Mouse (Mus musculus) embryonic facial prominence, embryonic 11.5 days (tissue): Measurements from ENCODE around the gene Zfp1. TPM values are rescaled to one million over a fixed set of nuclear protein-coding genes. Genes with fewer than 3 reads are reported as not detected.
A peak's percentile ranks its signal among the peaks of the same experiment; 100 is the strongest.

Experiments
- ATAC-seq: fragments of 200-750 bp; cut with Nextera tagmentation; replicated peaks from 2 replicates; pipeline ENCODE4 v1.8.0; 2017; ENCODE audit warnings: low read depth; ENCODE audit not compliant: insufficient number of reproducible peaks, low FRiP score, low TSS enrichment
- DNase-seq: peaks from one replicate; pipeline ENCODE4 v3.0.0-alpha.2; 2015; ENCODE audit warnings: low spot score
- H3K27ac ChIP-seq: fragments of 300-500 bp; sonication (generic); replicated peaks from 2 replicates; pipeline ENCODE4 v1.5.1; 2014; ENCODE audit warnings: mild to moderate bottlenecking, low read depth, low read length, control low read depth
- H3K27me3 ChIP-seq: fragments of 300-500 bp; sonication (generic); 2 replicates; pipeline ENCODE4 v1.6.1; 2014; ENCODE audit warnings: mild to moderate bottlenecking, low read length, moderate library complexity, mixed read lengths; ENCODE audit not compliant: control insufficient read depth, insufficient read depth
- H3K36me3 ChIP-seq: fragments of 300-500 bp; sonication (generic); replicated peaks from 2 replicates; pipeline ENCODE4 v1.6.1; 2014; ENCODE audit warnings: low read depth, mild to moderate bottlenecking, low read length, moderate library complexity, mixed read lengths; ENCODE audit not compliant: control insufficient read depth, insufficient read depth
- H3K4me1 ChIP-seq: fragments of 300-500 bp; sonication (generic); 2 replicates; pipeline ENCODE4 v1.6.1; 2014; ENCODE audit warnings: low read length, mixed read lengths; ENCODE audit not compliant: control insufficient read depth, insufficient read depth
- H3K4me2 ChIP-seq: fragments of 300-500 bp; sonication (generic); 2 replicates; pipeline ENCODE4 v1.6.1; 2014; ENCODE audit warnings: low read depth, mild to moderate bottlenecking, control low read depth, low read length, moderate library complexity
- H3K4me3 ChIP-seq: fragments of 300-500 bp; sonication (generic); 2 replicates; pipeline ENCODE4 v1.5.1; 2014; ENCODE audit warnings: low read depth, low read length, control low read depth
- H3K9ac ChIP-seq: fragments of 300-500 bp; sonication (generic); replicated peaks from 2 replicates; pipeline ENCODE4 v1.6.1; 2014; ENCODE audit warnings: mild to moderate bottlenecking, control low read depth, low read length
- H3K9me3 ChIP-seq: fragments of 300-500 bp; sonication (generic); replicated peaks from 2 replicates; pipeline ENCODE4 v1.6.1; 2016; ENCODE audit warnings: mild to moderate bottlenecking, low read length, inconsistent platforms, mixed read lengths; ENCODE audit not compliant: control insufficient read depth
- WGBS: fragments of 180-500 bp; shearing (Covaris S2); extraction: QIAGEN DNeasy Blood & Tissue Kit; methylation state at CpG from one replicate; pipeline ENCODE4 v1.1.7; 2014; 5-methylcytosine and 5-hydroxymethylcytosine counted together
- polyA plus RNA-seq: library from polyadenylated mRNA; unstranded; fragments of >200 nt; fragmentation: Nextera tagmentation; extraction: Ambion mirVana; gene quantifications from 2 replicates; pipeline ENCODE4 v1.2.1, GENCODE M21; 2014

The Zfp1 gene
- polyA plus RNA-seq, 1 experiment from 2014 or later, result 26.9 TPM

- Histone ChIP-seq H3K9ac (no peak overlapping the region), H3K27me3 (no peaks in the 10 kb centered on the region), H3K4me1 (no peaks in the 10 kb centered on the region), H3K4me3 (no peak overlapping the region), H3K27ac (no peak overlapping the region), H3K4me2 (no peak overlapping the region), H3K36me3 (0 out of 2 replicates have a peak, but pooled peaks cover 3% of the 10 kb centered on the region), H3K9me3 (no peaks in the 10 kb centered on the region)
- 72% methylated on average over 1 of the region's 1 CpGs for WGBS
- ATAC-seq (no peak), DNase-seq (no peak)
Measured at GRCm38 (mm10) chr8:111619936-111620335, 23.3 kb upstream of the Zfp1 start.

DNA sequence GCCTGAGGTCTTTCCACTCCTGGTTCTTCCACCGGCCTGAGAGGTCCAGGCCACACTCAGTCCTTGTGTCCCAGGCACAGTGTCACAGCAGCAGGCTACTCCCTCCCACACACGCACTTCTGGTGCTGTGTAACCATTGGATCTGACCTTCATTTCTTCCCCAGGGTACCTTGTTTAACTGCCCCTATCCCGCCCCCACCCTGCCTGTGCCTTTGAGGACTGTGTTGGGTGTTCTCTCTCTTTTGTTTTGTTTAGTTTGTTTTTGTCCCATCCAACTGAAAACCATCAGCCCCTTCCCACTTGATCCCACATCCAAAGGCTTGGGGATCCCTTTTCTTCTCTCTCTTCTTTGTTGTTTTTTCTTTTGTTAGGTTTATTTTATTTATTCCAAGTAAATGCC is 21.1 kb upstream of the Zfp1 start:
- Histone ChIP-seq H3K27me3 (no peaks in the 10 kb centered on the region), H3K9me3 (no peaks in the 10 kb centered on the region), H3K4me1 (no peaks in the 10 kb centered on the region), H3K27ac (no peak overlapping the region), H3K4me2 (no peak overlapping the region), H3K4me3 (no peak overlapping the region), H3K36me3 (0 out of 2 replicates have a peak, but pooled peaks cover 3% of the 10 kb centered on the region), H3K9ac (no peak overlapping the region)
- 60% methylated on average over 3 of the region's 3 CpGs for WGBS
- DNase-seq, result no peak
- no peak for ATAC-seq

DNA sequence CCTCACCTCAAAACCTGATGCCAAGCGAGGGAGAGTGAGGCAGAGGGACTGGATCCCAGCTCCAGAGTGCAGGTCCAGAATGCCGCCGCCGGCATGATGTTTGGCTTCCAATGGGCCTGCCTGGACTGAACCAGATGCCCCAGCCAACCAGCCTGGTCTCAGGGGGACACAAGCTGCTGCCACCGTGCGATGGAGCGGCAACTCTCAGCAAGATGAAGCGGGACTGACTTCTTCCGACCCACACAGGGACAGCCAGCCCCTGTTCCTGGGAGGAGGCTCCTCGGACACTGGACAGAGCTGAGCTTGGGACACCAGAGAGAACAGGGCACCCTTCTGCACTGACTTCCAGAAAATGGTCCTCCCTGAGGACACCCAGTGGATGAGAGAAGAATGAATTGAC is 20.6 kb upstream of the Zfp1 start:
- 80% methylated on average over 10 of the region's 10 CpGs for WGBS
- no peak overlapping the region for H3K27ac ChIP-seq

GRCm38 (mm10) chr8:111624081-111624852 is 18.9 kb upstream of the Zfp1 start:
- Histone ChIP-seq H3K27ac (no peak overlapping the region), H3K4me2 (no peak overlapping the region), H3K9me3 (no peaks in the 10 kb centered on the region), H3K9ac (no peak overlapping the region), H3K36me3 (0 out of 2 replicates have a peak, but pooled peaks cover 3% of the 10 kb centered on the region), H3K4me1 (no peaks in the 10 kb centered on the region), H3K27me3 (no peaks in the 10 kb centered on the region), H3K4me3 (no peak overlapping the region)
- DNase-seq, result no peak
- WGBS, result 83% methylated on average over 12 of the region's 12 CpGs
- ATAC-seq, result no peak

More for the DNA sequence above, 20.6 kb upstream of the Zfp1 start:
- Histone ChIP-seq H3K4me1 (no peaks in the 10 kb centered on the region), H3K27me3 (no peaks in the 10 kb centered on the region), H3K9ac (no peak overlapping the region), H3K9me3 (no peaks in the 10 kb centered on the region), H3K4me3 (no peak overlapping the region), H3K36me3 (0 out of 2 replicates have a peak, but pooled peaks cover 3% of the 10 kb centered on the region), H3K4me2 (no peak overlapping the region)
- no peak for ATAC-seq
- no peak for DNase-seq

DNA sequence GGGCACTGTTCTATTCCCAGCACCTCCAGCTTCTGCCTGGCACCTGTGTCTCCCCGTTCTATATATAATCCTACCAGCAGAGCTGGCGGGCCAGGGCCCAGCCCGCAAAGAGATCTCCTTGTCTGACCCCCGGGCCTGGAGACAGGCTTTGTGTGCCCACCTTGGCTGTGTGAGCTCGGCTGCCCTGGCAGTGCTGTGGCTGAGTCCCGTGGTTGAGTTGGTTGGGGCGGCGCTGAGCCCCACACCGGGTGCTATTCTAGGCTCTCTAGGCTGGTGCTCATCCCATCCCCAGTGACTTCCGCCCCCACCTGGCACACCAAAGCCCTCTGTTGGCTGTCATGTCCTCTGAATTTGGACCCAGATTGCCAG is 18.4 kb upstream of the Zfp1 start:
- WGBS, result 89% methylated on average over 10 of the region's 10 CpGs
- Histone ChIP-seq H3K27ac (no peak overlapping the region), H3K9me3 (no peaks in the 10 kb centered on the region), H3K4me2 (no peak overlapping the region), H3K4me1 (no peaks in the 10 kb centered on the region), H3K4me3 (no peak overlapping the region), H3K27me3 (no peaks in the 10 kb centered on the region), H3K9ac (no peak overlapping the region), H3K36me3 (0 out of 2 replicates have a peak, but pooled peaks cover 3% of the 10 kb centered on the region)
- no peak for DNase-seq
- no peak for ATAC-seq

- DNase-seq (peak; percentile 75), ATAC-seq (no peak; the same call in 1 of the 2 replicates)
- no peaks in the 10 kb centered on the region for H3K4me1 ChIP-seq
- no peaks in the 10 kb centered on the region for H3K9me3 ChIP-seq
- WGBS, result 37% methylated on average over 6 of the region's 6 CpGs
- H3K27ac ChIP-seq, result no peak overlapping the region
- no peak overlapping the region for H3K9ac ChIP-seq
- H3K4me2 ChIP-seq, result no peak overlapping the region
- H3K36me3 ChIP-seq, result 0 out of 2 replicates have a peak, but pooled peaks cover 3% of the 10 kb centered on the region
- no peaks in the 10 kb centered on the region for H3K27me3 ChIP-seq
- no peak overlapping the region for H3K4me3 ChIP-seq
Measured at GRCm38 (mm10) chr8:111625694-111626527, 17.3 kb upstream of the Zfp1 start.

DNA sequence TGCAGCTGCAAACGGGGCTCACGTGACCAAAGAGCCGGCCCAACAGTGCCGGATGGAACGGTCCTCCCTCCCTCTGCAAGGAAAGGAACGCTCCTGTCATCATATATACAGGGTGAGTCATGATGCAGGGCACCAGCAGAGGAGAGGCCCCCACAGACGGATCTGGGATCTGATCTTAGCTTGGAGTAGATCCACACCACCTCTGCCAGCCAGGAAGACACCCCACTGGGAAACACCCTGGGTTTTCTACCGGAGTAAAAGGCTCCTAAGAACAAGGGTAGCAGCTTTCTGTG is 16.7 kb upstream of the Zfp1 start:
- 88% methylated on average over 8 of the region's 8 CpGs for WGBS
- H3K27me3 ChIP-seq, result no peaks in the 10 kb centered on the region
- H3K36me3 ChIP-seq, result 0 out of 2 replicates have a peak, but pooled peaks cover 3% of the 10 kb centered on the region

GRCm38 (mm10) chr8:111626933-111627332 is 16.3 kb upstream of the Zfp1 start:
- no peak for DNase-seq
- no peak for ATAC-seq
- Histone ChIP-seq H3K9ac (no peak overlapping the region), H3K4me1 (no peaks in the 10 kb centered on the region), H3K4me3 (no peak overlapping the region), H3K27me3 (no peaks in the 10 kb centered on the region), H3K4me2 (no peak overlapping the region), H3K27ac (no peak overlapping the region), H3K9me3 (no peaks in the 10 kb centered on the region), H3K36me3 (0 out of 2 replicates have a peak, but pooled peaks cover 1% of the 10 kb centered on the region)
- WGBS, result 92% methylated on average over 14 of the region's 14 CpGs

More for the DNA sequence above, 16.7 kb upstream of the Zfp1 start:
- ATAC-seq (no peak), DNase-seq (no peak)
- Histone ChIP-seq H3K4me1 (no peaks in the 10 kb centered on the region), H3K9me3 (no peaks in the 10 kb centered on the region), H3K4me2 (no peak overlapping the region), H3K9ac (no peak overlapping the region), H3K27ac (no peak overlapping the region), H3K4me3 (no peak overlapping the region)
